Mouse (Mus musculus): ENCODE data around the gene Tcp1. TPM values are rescaled to one million over a fixed set of nuclear protein-coding genes. Genes with fewer than 3 reads are reported as not detected.
A peak's percentile ranks its signal among the peaks of the same experiment; 100 is the strongest.

Gene Tcp1
- total RNA-seq, 1 experiment = 519 TPM

- in situ Hi-C loops (cut with MboI; ENCODE audit: low sequenced_read_pairs in 2 of 2, unreplicated experiment in 2 of 2) = no loop called here
- TF ChIP-seq HCFC1 (IDR thresholded peaks at IDR 0.05; ENCODE audit: borderline replicate concordance, insufficient read depth, low read length) (no peak), ZNF384 (IDR thresholded peaks at IDR 0.05; ENCODE audit: low read depth, low read length) (no peak), CHD2 (IDR thresholded peaks at IDR 0.05; ENCODE audit: low read depth, low read length) (no peak), MAFK (IDR thresholded peaks at IDR 0.05; ENCODE audit: insufficient read depth, low read depth, low read length) (no peak), ZC3H11A (IDR thresholded peaks at IDR 0.05; ENCODE audit: borderline replicate concordance, low read depth, low read length) (no peak)
- H3K27ac ChIP-seq (ENCODE audit: insufficient read depth, low read depth, low read length, poor library complexity, severe bottlenecking) = no peak overlapping the region
Measured at GRCm38 (mm10) chr17:12905810-12906209, 9.7 kb upstream of the Tcp1 start.

GRCm38 (mm10) chr17:12906436-12906835, 9.1 kb upstream of the Tcp1 start:
- no peaks in the 10 kb centered on the region for H3K9me3 ChIP-seq (ENCODE audit: control insufficient read depth, insufficient read depth, low read depth, low read length)
- no peak for DNase-seq (ENCODE audit: low read depth, low spot score)
- no peaks in the 10 kb centered on the region for H3K4me1 ChIP-seq (ENCODE audit: control insufficient read depth in 2 of 2, insufficient read depth in 2 of 2, low read length in 2 of 2, poor library complexity in 1 of 2)
- H3K36me3 ChIP-seq (ENCODE audit: control insufficient read depth, insufficient read depth, low read length, poor library complexity, severe bottlenecking) = peaks cover 35% of the 10 kb centered on the region
- H3K4me3 ChIP-seq (ENCODE audit: insufficient read depth in 1 of 2, low read depth in 1 of 2, low read length in 2 of 2, poor library complexity in 1 of 2, severe bottlenecking in 1 of 2) = no peak overlapping the region
- H3K27ac ChIP-seq (ENCODE audit: insufficient read depth, low read depth, low read length, poor library complexity, severe bottlenecking) = no peak overlapping the region
- in situ Hi-C loops (cut with MboI; ENCODE audit: low sequenced_read_pairs in 2 of 2, unreplicated experiment in 2 of 2) = no loop called here
- TF ChIP-seq MAFK (IDR thresholded peaks at IDR 0.05; ENCODE audit: insufficient read depth, low read depth, low read length) (no peak), ZNF384 (IDR thresholded peaks at IDR 0.05; ENCODE audit: low read depth, low read length) (no peak), ZC3H11A (IDR thresholded peaks at IDR 0.05; ENCODE audit: borderline replicate concordance, low read depth, low read length) (no peak), HCFC1 (IDR thresholded peaks at IDR 0.05; ENCODE audit: borderline replicate concordance, insufficient read depth, low read length) (no peak), CHD2 (IDR thresholded peaks at IDR 0.05; ENCODE audit: low read depth, low read length) (no peak)
- no peak overlapping the region for H3K9ac ChIP-seq (ENCODE audit: insufficient read depth, low read depth, low read length, poor library complexity, severe bottlenecking)

More at GRCm38 (mm10) chr17:12905810-12906209, 9.7 kb upstream of the Tcp1 start:
- Histone ChIP-seq H3K4me1 (ENCODE audit: control insufficient read depth in 2 of 2, insufficient read depth in 2 of 2, low read length in 2 of 2, poor library complexity in 1 of 2) (0 out of 4 replicates have a peak, but pooled peaks cover 0 to 2% of the 10 kb centered on the region in 2 experiments), H3K9me3 (ENCODE audit: control insufficient read depth, insufficient read depth, low read depth, low read length) (no peaks in the 10 kb centered on the region), H3K36me3 (ENCODE audit: control insufficient read depth, insufficient read depth, low read length, poor library complexity, severe bottlenecking) (peaks cover 36% of the 10 kb centered on the region), H3K9ac (ENCODE audit: insufficient read depth, low read depth, low read length, poor library complexity, severe bottlenecking) (no peak overlapping the region), H3K4me3 (ENCODE audit: insufficient read depth in 1 of 2, low read depth in 1 of 2, low read length in 2 of 2, poor library complexity in 1 of 2, severe bottlenecking in 1 of 2) (no peak overlapping the region)
- no peak for DNase-seq (ENCODE audit: low read depth, low spot score)

DNA sequence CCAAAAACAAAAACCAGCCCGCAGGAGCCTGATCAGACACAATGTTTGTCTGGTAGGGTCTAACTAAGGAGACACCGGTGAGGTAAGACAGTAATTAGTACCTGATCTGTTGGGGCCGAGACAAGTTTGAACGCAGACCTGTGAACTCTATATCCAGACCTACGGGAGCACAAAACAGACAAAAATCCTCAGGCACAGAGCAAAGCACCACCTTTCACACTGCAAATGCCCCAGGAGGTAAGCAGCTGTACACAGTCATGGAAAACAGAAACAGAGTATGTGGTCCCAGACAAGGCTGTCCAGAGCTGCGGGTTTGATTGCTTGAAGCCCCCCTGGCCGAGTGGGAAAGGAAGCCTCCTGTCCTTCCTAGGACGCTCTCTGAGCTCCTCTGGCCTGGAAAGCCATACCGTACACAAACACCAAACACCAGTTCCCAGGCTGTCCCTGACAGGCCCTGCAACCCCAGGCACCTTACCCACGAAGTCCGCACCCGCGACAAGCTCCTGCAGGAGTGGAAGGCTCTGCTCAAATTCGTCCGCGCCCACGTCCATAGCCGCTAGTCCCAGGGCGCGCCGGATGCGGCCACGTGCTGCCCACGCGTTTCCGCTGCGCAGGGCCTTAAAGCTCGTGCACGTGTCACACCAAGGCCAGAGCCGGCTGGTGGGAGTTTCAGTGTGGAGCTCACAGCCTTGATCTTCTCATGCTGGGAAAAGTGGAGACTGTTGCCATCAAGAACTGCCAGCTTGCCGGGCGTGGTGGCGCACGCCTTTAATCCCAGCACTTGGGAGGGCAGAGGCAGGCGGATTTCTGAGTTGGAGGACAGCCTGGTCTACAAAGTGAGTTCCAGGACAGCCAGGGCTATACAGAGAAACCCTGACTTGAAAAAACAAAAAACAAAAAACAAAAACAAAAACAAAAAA, 5.9 kb upstream of the Tcp1 start, which contains the start of gene Pnldc1:
Gene Pnldc1, minus strand, starts transcription at position 870 of the 920 bp plus-strand sequence.
- Histone ChIP-seq H3K9me3 (ENCODE audit: control insufficient read depth, insufficient read depth, low read depth, low read length) (no peaks in the 10 kb centered on the region), H3K36me3 (ENCODE audit: control insufficient read depth, insufficient read depth, low read length, poor library complexity, severe bottlenecking) (peaks cover 33% of the 10 kb centered on the region), H3K4me3 (ENCODE audit: insufficient read depth in 1 of 2, low read depth in 1 of 2, low read length in 2 of 2, poor library complexity in 1 of 2, severe bottlenecking in 1 of 2) (peak within 1 kb of the TSS; percentile 60 to 71), H3K9ac (ENCODE audit: insufficient read depth, low read depth, low read length, poor library complexity, severe bottlenecking) (peak within 1 kb of the TSS; percentile 59), H3K27ac (ENCODE audit: insufficient read depth, low read depth, low read length, poor library complexity, severe bottlenecking) (no peak within 1 kb of the TSS), H3K4me1 (ENCODE audit: control insufficient read depth in 2 of 2, insufficient read depth in 2 of 2, low read length in 2 of 2, poor library complexity in 1 of 2) (0 out of 4 replicates have a peak, but pooled peaks cover 0 to under 1% of the 10 kb centered on the region in 2 experiments)
- DNase-seq (ENCODE audit: low read depth, low spot score) = peak; percentile 46
- TF ChIP-seq CHD2 (IDR thresholded peaks at IDR 0.05; ENCODE audit: low read depth, low read length) (no peak), HCFC1 (IDR thresholded peaks at IDR 0.05; ENCODE audit: borderline replicate concordance, insufficient read depth, low read length) (0 out of 2 replicates have a peak, but pooled peaks have one; percentile 29), MAFK (IDR thresholded peaks at IDR 0.05; ENCODE audit: insufficient read depth, low read depth, low read length) (no peak), ZC3H11A (IDR thresholded peaks at IDR 0.05; ENCODE audit: borderline replicate concordance, low read depth, low read length) (no peak), ZNF384 (IDR thresholded peaks at IDR 0.05; ENCODE audit: low read depth, low read length) (no peak)
- in situ Hi-C loops (cut with MboI; ENCODE audit: low sequenced_read_pairs in 2 of 2, unreplicated experiment in 2 of 2) = no loop called here

- in situ Hi-C loops (cut with MboI; ENCODE audit: low sequenced_read_pairs in 2 of 2, unreplicated experiment in 2 of 2) = no loop called here
- Histone ChIP-seq H3K27ac (ENCODE audit: insufficient read depth, low read depth, low read length, poor library complexity, severe bottlenecking) (no peak overlapping the region), H3K9me3 (ENCODE audit: control insufficient read depth, insufficient read depth, low read depth, low read length) (no peaks in the 10 kb centered on the region), H3K4me3 (ENCODE audit: insufficient read depth in 1 of 2, low read depth in 1 of 2, low read length in 2 of 2, poor library complexity in 1 of 2, severe bottlenecking in 1 of 2) (peak overlapping the region; percentile 60 to 71; a peak in 3 of 4 replicates), H3K4me1 (ENCODE audit: control insufficient read depth in 2 of 2, insufficient read depth in 2 of 2, low read length in 2 of 2, poor library complexity in 1 of 2) (peaks cover 0 to 2% of the 10 kb centered on the region in 2 experiments; a peak in 1 of 4 replicates), H3K9ac (ENCODE audit: insufficient read depth, low read depth, low read length, poor library complexity, severe bottlenecking) (peak overlapping the region; percentile 59; the same call in 1 of the 2 replicates), H3K36me3 (ENCODE audit: control insufficient read depth, insufficient read depth, low read length, poor library complexity, severe bottlenecking) (peaks cover 27% of the 10 kb centered on the region)
- no peak for TF ChIP-seq HCFC1 (IDR thresholded peaks at IDR 0.05; ENCODE audit: borderline replicate concordance, insufficient read depth, low read length)
- no peak for TF ChIP-seq CHD2 (IDR thresholded peaks at IDR 0.05; ENCODE audit: low read depth, low read length)
- TF ChIP-seq ZNF384 (IDR thresholded peaks at IDR 0.05; ENCODE audit: low read depth, low read length) = peak; percentile 61; the same call in 1 of the 2 replicates
- TF ChIP-seq MAFK (IDR thresholded peaks at IDR 0.05; ENCODE audit: insufficient read depth, low read depth, low read length) = no peak
- no peak for DNase-seq (ENCODE audit: low read depth, low spot score)
Measured at GRCm38 (mm10) chr17:12910391-12910790, 5.1 kb upstream of the Tcp1 start.
